8 mouse cellular contexts compared by ENCODE assay signal in the genomic region with DNA sequence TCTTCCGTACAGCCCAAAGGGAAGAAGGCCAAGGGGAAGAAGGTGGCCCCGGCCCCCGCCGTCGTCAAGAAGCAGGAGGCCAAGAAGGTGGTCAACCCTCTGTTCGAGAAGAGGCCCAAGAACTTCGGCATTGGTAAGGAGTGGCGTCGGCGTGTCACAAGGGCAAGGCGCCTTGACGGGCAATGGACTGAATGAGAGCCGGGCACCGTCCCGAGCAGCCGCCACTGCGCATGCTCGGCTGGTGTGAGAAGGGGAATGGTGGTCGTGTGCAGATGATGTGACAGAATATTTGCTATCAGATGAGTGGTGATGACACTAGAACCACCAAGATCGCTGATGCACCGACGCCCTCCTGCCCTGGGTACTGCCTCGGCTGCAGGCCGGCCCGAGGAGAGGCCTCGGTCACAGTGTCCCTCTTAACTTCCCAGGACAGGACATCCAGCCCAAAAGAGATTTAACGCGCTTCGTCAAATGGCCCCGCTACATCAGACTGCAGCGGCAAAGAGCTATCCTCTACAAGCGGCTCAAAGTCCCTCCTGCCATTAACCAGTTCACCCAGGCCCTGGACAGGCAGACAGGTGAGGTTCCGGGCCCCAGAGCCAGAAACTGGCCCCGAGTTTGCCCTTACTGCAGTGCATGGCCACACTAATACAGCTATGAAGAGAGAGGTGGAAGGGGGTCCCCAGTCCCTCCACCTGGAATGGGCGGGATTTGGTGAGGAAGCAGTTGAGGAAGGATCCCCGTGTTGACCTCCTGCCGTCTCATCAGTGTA. TPM values are rescaled to one million over a fixed set of nuclear protein-coding genes. Genes with fewer than 3 reads are reported as not detected.
DNase-seq lines count a peak whose midpoint lies in the region; ATAC-seq lines count a peak whose summit lies in the region.

No protein-coding gene starts in this region.

- H3K4me1 ChIP-seq in kidney, embryonic 15.5 days, result peaks cover 60% of the 10 kb centered on the region
- peaks cover 33% of the 10 kb centered on the region for H3K4me1 ChIP-seq in embryonic facial prominence, embryonic 12.5 days
- peaks cover 45% of the 10 kb centered on the region for H3K4me1 ChIP-seq in hindbrain, embryonic 12.5 days
- peaks cover 75% of the 10 kb centered on the region for H3K4me1 ChIP-seq in liver, embryonic 13.5 days (replicated peaks)
- peaks cover 53% of the 10 kb centered on the region for H3K4me1 ChIP-seq in neural tube, embryonic 12.5 days

- H3K9me3 ChIP-seq in kidney, embryonic 15.5 days (replicated peaks), result no peaks in the 10 kb centered on the region
- H3K9me3 ChIP-seq in embryonic facial prominence, embryonic 12.5 days, result no peaks in the 10 kb centered on the region
- H3K9me3 ChIP-seq in hindbrain, embryonic 12.5 days (replicated peaks), result no peaks in the 10 kb centered on the region
- H3K9me3 ChIP-seq in liver, embryonic 13.5 days (replicated peaks), result no peaks in the 10 kb centered on the region
- H3K9me3 ChIP-seq in neural tube, embryonic 12.5 days, result no peaks in the 10 kb centered on the region

- H3K27ac ChIP-seq in kidney, embryonic 15.5 days, result peak overlapping the region; percentile 95
- H3K27ac ChIP-seq in embryonic facial prominence, embryonic 12.5 days, result peak overlapping the region; percentile 94
- peak overlapping the region; percentile 89 for H3K27ac ChIP-seq in hindbrain, embryonic 12.5 days
- peak overlapping the region; percentile 90 for H3K27ac ChIP-seq in liver, embryonic 13.5 days
- peak overlapping the region; percentile 90 for H3K27ac ChIP-seq in neural tube, embryonic 12.5 days

- peak overlapping the region; percentile 93 for H3K4me2 ChIP-seq in kidney, embryonic 15.5 days
- peak overlapping the region; percentile 98 for H3K4me2 ChIP-seq in embryonic facial prominence, embryonic 12.5 days (replicated peaks)
- H3K4me2 ChIP-seq in hindbrain, embryonic 12.5 days (replicated peaks), result peak overlapping the region; percentile 100
- H3K4me2 ChIP-seq in liver, embryonic 13.5 days, result peak overlapping the region; percentile 97
- peak overlapping the region; percentile 93 for H3K4me2 ChIP-seq in neural tube, embryonic 12.5 days (replicated peaks)

- DNase-seq in kidney, adult 9 months, result no peak
- DNase-seq in NIH3T3 (ENCODE audit: low read depth), result peak; percentile 67
- peak; percentile 54 for DNase-seq in liver, embryonic 13.5 days
- DNase-seq in urinary bladder, postnatal 4 days (ENCODE audit: low spot score in 2 of 2), result no peak

- H3K9ac ChIP-seq in kidney, embryonic 15.5 days, result peak overlapping the region; percentile 92
- H3K9ac ChIP-seq in embryonic facial prominence, embryonic 12.5 days, result peak overlapping the region; percentile 98
- peak overlapping the region; percentile 97 for H3K9ac ChIP-seq in hindbrain, embryonic 12.5 days
- peak overlapping the region; percentile 98 for H3K9ac ChIP-seq in liver, embryonic 13.5 days
- H3K9ac ChIP-seq in neural tube, embryonic 12.5 days, result peak overlapping the region; percentile 96

- ATAC-seq in kidney, embryonic 15.5 days (replicated peaks; ENCODE audit: low FRiP score), result peak; percentile 38
- ATAC-seq in embryonic facial prominence, embryonic 12.5 days (ENCODE audit: insufficient number of reproducible peaks, insufficient read depth, low FRiP score, low TSS enrichment), result 0 out of 2 replicates have a peak, but pooled peaks have one; percentile 10
- peak; percentile 60 for ATAC-seq in hindbrain, embryonic 12.5 days (ENCODE audit: low FRiP score)
- peak; percentile 19 for ATAC-seq in liver, embryonic 13.5 days (ENCODE audit: low read depth)
- ATAC-seq in neural tube, embryonic 12.5 days (ENCODE audit: low FRiP score, low read depth), result peak; percentile 57

- H3K36me3 ChIP-seq in kidney, embryonic 15.5 days, result peaks cover 55% of the 10 kb centered on the region
- peaks cover 55% of the 10 kb centered on the region for H3K36me3 ChIP-seq in embryonic facial prominence, embryonic 12.5 days
- peaks cover 53% of the 10 kb centered on the region for H3K36me3 ChIP-seq in hindbrain, embryonic 12.5 days
- peaks cover 64% of the 10 kb centered on the region for H3K36me3 ChIP-seq in liver, embryonic 13.5 days
- H3K36me3 ChIP-seq in neural tube, embryonic 12.5 days, result peaks cover 51% of the 10 kb centered on the region

- WGBS in kidney, embryonic 15.5 days, result under 1% methylated on average over 37 of the region's 37 CpGs
- 2% methylated on average over 37 of the region's 37 CpGs for WGBS in embryonic facial prominence, embryonic 12.5 days
- 1% methylated on average over 37 of the region's 37 CpGs for WGBS in hindbrain, embryonic 12.5 days
- under 1% methylated on average over 37 of the region's 37 CpGs for WGBS in liver, embryonic 13.5 days (ENCODE audit: insufficient replicate concordance)
- under 1% methylated on average over 37 of the region's 37 CpGs for WGBS in neural tube, embryonic 12.5 days

- H3K27me3 ChIP-seq in kidney, embryonic 15.5 days, result no peaks in the 10 kb centered on the region
- H3K27me3 ChIP-seq in embryonic facial prominence, embryonic 12.5 days, result no peaks in the 10 kb centered on the region
- no peaks in the 10 kb centered on the region for H3K27me3 ChIP-seq in hindbrain, embryonic 12.5 days
- H3K27me3 ChIP-seq in liver, embryonic 13.5 days, result no peaks in the 10 kb centered on the region
- no peaks in the 10 kb centered on the region for H3K27me3 ChIP-seq in neural tube, embryonic 12.5 days (replicated peaks)

- peak overlapping the region; percentile 74 for H3K4me3 ChIP-seq in kidney, embryonic 15.5 days (replicated peaks)
- H3K4me3 ChIP-seq in embryonic facial prominence, embryonic 12.5 days, result peak overlapping the region; percentile 92
- H3K4me3 ChIP-seq in hindbrain, embryonic 12.5 days, result peak overlapping the region; percentile 90
- H3K4me3 ChIP-seq in liver, embryonic 13.5 days (replicated peaks), result peak overlapping the region; percentile 77
- peak overlapping the region; percentile 76 for H3K4me3 ChIP-seq in neural tube, embryonic 12.5 days

RNA-seq across cellular contexts. Expression of gene Rpl7a, which starts 0.6 kb away (rescaled TPM):
- 640 and 684 TPM in 2 replicates for polyA plus RNA-seq in kidney, embryonic 15.5 days (2015; fragmentation: Nextera tagmentation; extraction: Ambion mirVana)
- 565 and 574 TPM in 2 replicates for polyA plus RNA-seq in embryonic facial prominence, embryonic 12.5 days (2016; fragmentation: Nextera tagmentation; extraction: Ambion mirVana)
- 461 and 470 TPM in 2 replicates for polyA plus RNA-seq in hindbrain, embryonic 12.5 days (2016; fragmentation: Nextera tagmentation; extraction: Ambion mirVana)
- polyA plus RNA-seq in liver, embryonic 13.5 days (2015; fragmentation: Nextera tagmentation; extraction: Ambion mirVana), result 557 and 577 TPM in 2 replicates
- 467 and 486 TPM in 2 replicates for polyA plus RNA-seq in neural tube, embryonic 12.5 days (2016; fragmentation: Nextera tagmentation; extraction: Ambion mirVana)

RNA-seq across cellular contexts. Expression of gene Med22, which starts 0.7 kb away (rescaled TPM):
- 56.0 and 59.0 TPM in 2 replicates for polyA plus RNA-seq in kidney, embryonic 15.5 days (2015; fragmentation: Nextera tagmentation; extraction: Ambion mirVana)
- 72.1 and 74.2 TPM in 2 replicates for polyA plus RNA-seq in embryonic facial prominence, embryonic 12.5 days (2016; fragmentation: Nextera tagmentation; extraction: Ambion mirVana)
- polyA plus RNA-seq in hindbrain, embryonic 12.5 days (2016; fragmentation: Nextera tagmentation; extraction: Ambion mirVana), result 107 and 116 TPM in 2 replicates
- polyA plus RNA-seq in liver, embryonic 13.5 days (2015; fragmentation: Nextera tagmentation; extraction: Ambion mirVana), result 24.6 and 25.9 TPM in 2 replicates
- 112 and 115 TPM in 2 replicates for polyA plus RNA-seq in neural tube, embryonic 12.5 days (2016; fragmentation: Nextera tagmentation; extraction: Ambion mirVana)

RNA-seq across cellular contexts. Expression of gene Surf2, which starts 5.0 kb away (rescaled TPM):
- polyA plus RNA-seq in kidney, embryonic 15.5 days (2015; fragmentation: Nextera tagmentation; extraction: Ambion mirVana), result 45.4 and 46.4 TPM in 2 replicates
- 43.8 and 44.1 TPM in 2 replicates for polyA plus RNA-seq in embryonic facial prominence, embryonic 12.5 days (2016; fragmentation: Nextera tagmentation; extraction: Ambion mirVana)
- 50.1 and 50.4 TPM in 2 replicates for polyA plus RNA-seq in hindbrain, embryonic 12.5 days (2016; fragmentation: Nextera tagmentation; extraction: Ambion mirVana)
- 36.6 and 41.6 TPM in 2 replicates for polyA plus RNA-seq in liver, embryonic 13.5 days (2015; fragmentation: Nextera tagmentation; extraction: Ambion mirVana)
- 55.3 and 55.7 TPM in 2 replicates for polyA plus RNA-seq in neural tube, embryonic 12.5 days (2016; fragmentation: Nextera tagmentation; extraction: Ambion mirVana)

RNA-seq across cellular contexts. Expression of gene Surf1, which starts 5.2 kb away (rescaled TPM):
- 55.2 and 58.1 TPM in 2 replicates for polyA plus RNA-seq in kidney, embryonic 15.5 days (2015; fragmentation: Nextera tagmentation; extraction: Ambion mirVana)
- 54.2 and 56.8 TPM in 2 replicates for polyA plus RNA-seq in embryonic facial prominence, embryonic 12.5 days (2016; fragmentation: Nextera tagmentation; extraction: Ambion mirVana)
- 55.0 and 58.6 TPM in 2 replicates for polyA plus RNA-seq in hindbrain, embryonic 12.5 days (2016; fragmentation: Nextera tagmentation; extraction: Ambion mirVana)
- 39.7 and 43.6 TPM in 2 replicates for polyA plus RNA-seq in liver, embryonic 13.5 days (2015; fragmentation: Nextera tagmentation; extraction: Ambion mirVana)
- polyA plus RNA-seq in neural tube, embryonic 12.5 days (2016; fragmentation: Nextera tagmentation; extraction: Ambion mirVana), result 56.3 and 59.5 TPM in 2 replicates

RNA-seq across cellular contexts. Expression of gene Surf6, which starts 8.5 kb away (rescaled TPM):
- polyA plus RNA-seq in kidney, embryonic 15.5 days (2015; fragmentation: Nextera tagmentation; extraction: Ambion mirVana), result 31.2 and 31.5 TPM in 2 replicates
- polyA plus RNA-seq in embryonic facial prominence, embryonic 12.5 days (2016; fragmentation: Nextera tagmentation; extraction: Ambion mirVana), result 31.4 and 31.5 TPM in 2 replicates
- 30.8 and 32.3 TPM in 2 replicates for polyA plus RNA-seq in hindbrain, embryonic 12.5 days (2016; fragmentation: Nextera tagmentation; extraction: Ambion mirVana)
- 14.8 and 17.8 TPM in 2 replicates for polyA plus RNA-seq in liver, embryonic 13.5 days (2015; fragmentation: Nextera tagmentation; extraction: Ambion mirVana)
- 28.8 and 30.2 TPM in 2 replicates for polyA plus RNA-seq in neural tube, embryonic 12.5 days (2016; fragmentation: Nextera tagmentation; extraction: Ambion mirVana)

Comparison
In these comparisons a context has a peak if more than half of its experiments do, and no peak if none do; other contexts are left out.
1. ATAC-seq: peak in every context shown above with its lines; median percentile 60 in hindbrain, embryonic 12.5 days; 57 in neural tube, embryonic 12.5 days; 38 in kidney, embryonic 15.5 days; 19 in liver, embryonic 13.5 days; 10 in embryonic facial prominence, embryonic 12.5 days.
2. DNase-seq: peak in NIH3T3 (single experiment) and liver, embryonic 13.5 days (single experiment); none in kidney, adult 9 months (single experiment) and urinary bladder, postnatal 4 days (0 of 2).
3. Peak in every context shown above with its lines, with median percentiles within 50 percentile points of each other: H3K27ac ChIP-seq, H3K4me2 ChIP-seq, H3K4me3 ChIP-seq and H3K9ac ChIP-seq.